Mouse (Mus musculus): Measurements from ENCODE around the gene Ggcx. TPM values are rescaled to one million over a fixed set of nuclear protein-coding genes. Genes with fewer than 3 reads are reported as not detected.

The Ggcx gene
- polyA plus RNA-seq, 1 experiment from 2014 or later: 42.6 TPM

DNA sequence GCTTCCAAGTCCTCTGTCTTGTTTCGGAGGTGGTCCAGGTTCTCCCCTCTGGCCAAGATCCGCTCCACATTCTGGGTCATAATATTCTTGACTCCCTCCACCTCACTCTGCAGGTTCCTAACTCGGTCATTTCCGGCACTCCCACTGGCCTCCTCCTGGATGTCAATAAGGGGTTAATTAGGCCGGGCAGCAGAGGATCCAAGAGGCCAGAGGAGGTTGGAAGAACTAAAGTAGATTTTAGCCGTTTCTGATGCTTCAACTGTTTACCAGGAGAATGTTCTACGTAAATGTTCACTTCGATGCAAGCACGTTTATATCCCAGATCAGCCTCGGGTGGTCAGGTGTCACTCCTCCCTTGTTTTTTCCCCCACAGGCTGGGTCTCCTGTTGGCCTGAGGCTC is 25.8 kb upstream of the Ggcx start:
- no peak overlapping the region for H3K9ac ChIP-seq
- no peaks in the 10 kb centered on the region for H3K9me3 ChIP-seq (replicated peaks)
- WGBS: 66% methylated on average over 10 of the region's 10 CpGs
- ATAC-seq (ENCODE audit: insufficient number of reproducible peaks, low FRiP score, low TSS enrichment, low read depth): no peak
- peaks cover 38% of the 10 kb centered on the region for H3K4me1 ChIP-seq
- H3K36me3 ChIP-seq: peaks cover 26% of the 10 kb centered on the region
- no peaks in the 10 kb centered on the region for H3K27me3 ChIP-seq
- H3K4me3 ChIP-seq (replicated peaks): no peak overlapping the region
- no peak overlapping the region for H3K27ac ChIP-seq (replicated peaks)
- no peak overlapping the region for H3K4me2 ChIP-seq (replicated peaks)

DNA sequence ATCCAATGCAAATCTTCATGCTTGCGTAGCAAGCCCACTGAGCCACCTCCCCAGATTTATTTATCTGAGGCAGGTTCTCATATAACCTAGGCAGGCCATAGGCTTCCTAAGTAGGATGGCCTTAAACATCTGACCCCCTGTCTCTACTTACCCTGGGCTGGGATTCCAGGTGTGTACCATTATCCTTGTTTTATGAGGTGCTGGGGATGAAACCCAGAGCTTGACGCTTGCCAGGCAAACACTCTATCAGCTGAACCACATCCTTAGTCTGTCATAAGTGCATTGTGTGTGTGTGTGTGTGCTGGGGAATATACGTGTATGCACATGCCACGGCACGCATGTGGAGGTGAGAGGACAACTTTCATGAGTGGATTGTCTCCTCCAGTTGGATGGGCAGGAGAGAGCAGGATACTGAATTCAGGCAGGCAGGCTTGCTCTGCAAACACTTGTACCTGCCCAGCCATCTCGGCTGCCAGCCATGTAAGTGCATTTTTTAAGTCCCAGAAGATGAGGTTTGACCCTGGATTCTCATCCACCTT is 25.2 kb upstream of the Ggcx start:
- Histone ChIP-seq H3K4me1 (peaks cover 38% of the 10 kb centered on the region), H3K4me2 (replicated peaks) (peak overlapping the region; percentile 73), H3K27me3 (no peaks in the 10 kb centered on the region), H3K27ac (replicated peaks) (peak overlapping the region; percentile 96; the same call in 1 of the 2 replicates), H3K9me3 (replicated peaks) (no peaks in the 10 kb centered on the region), H3K9ac (no peak overlapping the region), H3K4me3 (replicated peaks) (peak overlapping the region; percentile 62), H3K36me3 (peaks cover 26% of the 10 kb centered on the region)
- ATAC-seq (ENCODE audit: insufficient number of reproducible peaks, low FRiP score, low TSS enrichment, low read depth): no peak
- WGBS: 79% methylated on average over 6 of the region's 6 CpGs

DNA sequence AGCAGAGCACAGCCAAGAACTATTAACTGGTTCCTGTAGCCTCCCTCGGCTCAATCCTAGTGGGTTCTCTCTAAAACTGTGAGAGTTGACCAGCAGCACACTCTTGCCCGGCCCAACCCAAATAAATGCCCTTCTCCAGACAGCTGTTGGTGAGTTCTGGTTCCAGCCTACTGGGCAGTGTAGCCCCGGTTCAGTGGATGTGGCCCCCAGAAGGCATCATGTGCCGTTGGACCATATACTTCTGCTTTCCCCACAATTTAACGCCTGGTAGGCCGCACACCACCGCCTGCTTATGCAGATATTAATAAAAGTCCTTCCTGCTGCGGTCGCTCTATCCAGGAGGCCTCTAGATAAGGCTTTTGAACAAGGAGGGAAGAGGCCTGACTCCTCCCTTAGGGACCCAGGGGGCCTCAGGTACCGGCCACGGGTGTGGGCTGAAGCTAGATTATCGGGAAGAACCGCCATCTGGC is 24.6 kb upstream of the Ggcx start:
- Histone ChIP-seq H3K27me3 (no peaks in the 10 kb centered on the region), H3K9ac (peak overlapping the region; percentile 65), H3K4me2 (replicated peaks) (peak overlapping the region; percentile 73), H3K27ac (replicated peaks) (peak overlapping the region; percentile 96), H3K4me1 (peaks cover 38% of the 10 kb centered on the region), H3K36me3 (peaks cover 25% of the 10 kb centered on the region), H3K4me3 (replicated peaks) (peak overlapping the region; percentile 62), H3K9me3 (replicated peaks) (no peaks in the 10 kb centered on the region)
- 20% methylated on average over 13 of the region's 13 CpGs for WGBS
- ATAC-seq (ENCODE audit: insufficient number of reproducible peaks, low FRiP score, low TSS enrichment, low read depth): no peak

DNA sequence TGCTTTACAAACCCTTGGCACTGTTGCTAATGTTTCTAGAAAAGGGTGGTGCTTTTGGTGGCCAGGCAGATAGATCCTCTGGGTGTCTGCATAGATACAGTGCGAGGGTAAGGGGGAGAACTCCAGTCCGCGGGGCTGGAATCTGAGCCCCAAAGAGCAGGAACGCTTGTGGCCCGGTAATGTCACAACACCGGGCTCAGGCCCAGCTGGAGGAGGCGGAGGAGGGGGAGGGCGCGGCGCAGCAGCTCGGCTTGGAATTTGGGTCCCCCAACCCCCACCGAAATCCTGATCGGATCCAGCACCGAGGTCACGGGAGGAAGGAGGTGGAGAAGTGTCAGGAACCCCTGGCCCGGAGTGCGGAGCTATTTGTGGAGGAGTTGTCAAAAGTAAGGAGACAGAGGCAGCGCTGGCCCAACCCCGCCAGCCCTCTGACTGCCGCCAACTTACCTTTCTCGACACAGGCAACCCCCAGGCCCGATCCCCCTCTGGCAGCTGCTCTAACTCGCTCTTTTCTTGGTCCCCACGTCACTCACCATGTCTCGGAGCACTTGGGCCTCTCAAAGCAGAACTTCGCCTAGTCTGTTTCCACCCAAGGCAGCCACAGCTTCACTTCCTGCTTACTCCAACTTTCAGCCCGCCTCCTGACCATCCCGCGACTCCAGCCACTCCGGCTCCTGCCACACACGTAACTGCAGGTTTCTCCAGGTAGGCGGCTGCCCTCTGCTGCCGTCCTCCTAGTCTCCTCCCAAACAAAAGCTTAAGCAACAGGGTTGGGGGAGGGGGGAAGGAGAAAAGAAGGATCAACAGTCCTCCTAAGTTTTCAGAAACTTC is 24.0 kb upstream of the Ggcx start, which contains the start of gene Vamp8:
TSS of gene Vamp8 (minus strand) at position 763 of the 831 bp plus-strand sequence.
- H3K36me3 ChIP-seq: peaks cover 18% of the 10 kb centered on the region
- peak; percentile 75 for ATAC-seq (ENCODE audit: insufficient number of reproducible peaks, low FRiP score, low TSS enrichment, low read depth)
- H3K4me3 ChIP-seq (replicated peaks): peak within 1 kb of the TSS; percentile 62
- peaks cover 38% of the 10 kb centered on the region for H3K4me1 ChIP-seq
- H3K4me2 ChIP-seq (replicated peaks): peak within 1 kb of the TSS; percentile 73
- no peaks in the 10 kb centered on the region for H3K9me3 ChIP-seq (replicated peaks)
- no peaks in the 10 kb centered on the region for H3K27me3 ChIP-seq
- H3K9ac ChIP-seq: peak within 1 kb of the TSS; percentile 65
- H3K27ac ChIP-seq (replicated peaks): peak within 1 kb of the TSS; percentile 96
- 2% methylated on average over 33 of the region's 33 CpGs for WGBS

DNA sequence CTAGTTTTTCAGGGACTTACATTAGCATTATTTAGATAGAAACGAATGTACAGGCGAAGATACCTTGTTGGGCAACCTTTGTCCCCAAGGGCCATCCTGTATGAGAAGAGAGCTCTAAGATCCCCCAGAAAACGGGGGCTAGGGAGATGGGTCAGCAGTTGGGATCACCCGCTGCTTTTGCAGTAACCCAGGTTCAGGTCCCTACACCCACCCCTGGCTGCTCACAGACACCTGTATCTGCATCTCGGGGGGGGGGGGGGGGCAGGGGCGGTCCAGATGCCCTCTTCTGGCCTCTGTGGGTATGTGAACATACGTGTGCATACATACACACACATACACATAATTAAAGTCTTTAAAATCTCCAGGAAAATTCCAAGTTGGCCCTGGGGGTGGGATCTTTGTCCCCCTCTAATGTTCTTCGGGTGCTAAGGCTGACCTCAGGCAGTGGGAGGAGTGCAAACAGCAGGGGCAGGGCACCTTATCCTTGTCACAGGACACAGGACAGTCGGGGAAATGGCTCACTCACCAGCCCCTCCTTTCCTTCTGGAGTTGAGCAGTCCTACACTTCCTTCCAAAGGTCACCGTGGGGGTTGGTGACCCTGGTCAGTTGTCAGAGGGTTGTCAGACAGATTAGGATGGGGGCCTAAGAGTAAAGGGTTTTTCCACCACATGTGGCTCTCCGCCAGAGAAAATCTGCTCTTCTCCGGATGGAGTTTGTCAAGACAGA is 23.1 kb upstream of the Ggcx start:
- no peaks in the 10 kb centered on the region for H3K27me3 ChIP-seq
- H3K27ac ChIP-seq (replicated peaks): peak overlapping the region; percentile 96
- H3K9me3 ChIP-seq (replicated peaks): no peaks in the 10 kb centered on the region
- peak overlapping the region; percentile 73 for H3K4me2 ChIP-seq (replicated peaks)
- ATAC-seq (ENCODE audit: insufficient number of reproducible peaks, low FRiP score, low TSS enrichment, low read depth): 0 out of 2 replicates have a peak, but pooled peaks have one; percentile 9
- WGBS: 18% methylated on average over 12 of the region's 12 CpGs
- H3K4me1 ChIP-seq: peaks cover 38% of the 10 kb centered on the region
- H3K36me3 ChIP-seq: peaks cover 12% of the 10 kb centered on the region
- H3K4me3 ChIP-seq (replicated peaks): peak overlapping the region; percentile 62
- H3K9ac ChIP-seq: peak overlapping the region; percentile 65; the same call in 1 of the 2 replicates

DNA sequence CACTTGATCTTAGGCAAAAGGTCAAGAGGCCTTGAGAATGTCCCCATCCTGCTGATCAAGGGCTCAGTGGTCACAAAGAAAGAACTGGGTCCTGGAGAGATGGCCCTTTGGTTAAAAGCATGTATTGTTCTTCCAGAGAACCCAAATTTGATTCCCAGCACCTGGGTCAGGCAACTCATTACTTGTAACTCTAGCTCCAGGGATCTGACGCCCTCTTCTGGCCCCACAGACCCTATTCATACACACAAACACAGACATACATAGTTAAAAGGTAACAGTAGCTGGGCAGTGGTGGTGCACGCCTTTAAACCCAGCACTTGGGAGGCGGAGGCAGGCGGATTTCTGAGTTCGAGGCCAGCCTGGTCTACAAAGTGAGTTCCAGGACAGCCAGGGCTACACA is 21.8 kb upstream of the Ggcx start:
- no peaks in the 10 kb centered on the region for H3K27me3 ChIP-seq

DNA sequence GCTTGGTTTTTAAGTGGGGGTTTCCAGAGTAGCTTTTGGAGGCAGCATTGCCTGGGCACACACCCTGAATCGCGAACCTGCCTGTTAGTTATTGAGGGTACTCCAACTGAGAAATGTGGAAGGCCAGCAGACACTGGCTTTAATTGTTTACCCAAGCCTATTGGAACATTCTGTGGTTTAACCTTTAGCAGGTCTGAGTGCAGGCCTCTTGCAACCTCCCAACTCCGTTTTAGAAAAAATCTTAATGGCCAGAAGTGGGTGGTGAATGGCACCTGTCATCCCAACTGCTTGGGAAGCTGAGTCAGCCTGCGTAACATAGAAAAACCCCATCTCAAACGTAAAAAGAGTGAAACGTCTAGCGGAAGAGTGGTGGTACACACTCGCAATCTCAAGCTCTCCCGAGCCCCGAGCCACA is 17.3 kb upstream of the Ggcx start:
- Histone ChIP-seq H3K27ac (replicated peaks) (no peak overlapping the region), H3K4me2 (replicated peaks) (no peak overlapping the region), H3K4me3 (replicated peaks) (no peak overlapping the region), H3K27me3 (no peaks in the 10 kb centered on the region), H3K4me1 (no peaks in the 10 kb centered on the region), H3K36me3 (no peaks in the 10 kb centered on the region), H3K9ac (no peak overlapping the region), H3K9me3 (replicated peaks) (no peaks in the 10 kb centered on the region)
- 78% methylated on average over 10 of the region's 10 CpGs for WGBS
- no peak for ATAC-seq (ENCODE audit: insufficient number of reproducible peaks, low FRiP score, low TSS enrichment, low read depth)

More for the DNA sequence above, 21.8 kb upstream of the Ggcx start:
- Histone ChIP-seq H3K4me1 (peaks cover 38% of the 10 kb centered on the region), H3K36me3 (0 out of 2 replicates have a peak, but pooled peaks cover 6% of the 10 kb centered on the region), H3K4me2 (replicated peaks) (no peak overlapping the region), H3K27ac (replicated peaks) (no peak overlapping the region), H3K4me3 (replicated peaks) (no peak overlapping the region), H3K9me3 (replicated peaks) (no peaks in the 10 kb centered on the region), H3K9ac (no peak overlapping the region)
- 89% methylated on average over 5 of the region's 5 CpGs for WGBS
- no peak for ATAC-seq (ENCODE audit: insufficient number of reproducible peaks, low FRiP score, low TSS enrichment, low read depth)

DNA sequence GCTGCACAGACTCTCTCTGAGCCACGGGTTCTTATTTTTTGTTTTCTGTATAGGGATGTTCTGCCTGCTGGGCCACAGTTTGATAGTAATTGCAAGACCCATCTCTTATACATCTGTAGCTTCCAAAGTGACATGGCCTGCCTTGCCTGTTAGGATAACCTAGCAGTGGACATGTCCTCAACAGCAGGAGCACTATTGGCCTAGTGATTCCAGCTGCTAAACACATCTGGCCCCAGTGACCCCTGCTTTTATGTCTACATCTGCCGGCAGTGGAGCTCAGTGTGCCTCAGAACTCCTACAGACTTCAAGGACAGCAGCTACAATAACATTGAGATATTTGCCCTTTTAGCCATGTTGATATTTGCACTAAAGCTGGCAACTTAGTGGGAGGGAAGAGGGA is 14.1 kb upstream of the Ggcx start:
- Histone ChIP-seq H3K9ac (no peak overlapping the region), H3K4me1 (no peaks in the 10 kb centered on the region), H3K36me3 (no peaks in the 10 kb centered on the region), H3K4me2 (replicated peaks) (no peak overlapping the region), H3K27ac (replicated peaks) (no peak overlapping the region), H3K27me3 (no peaks in the 10 kb centered on the region), H3K4me3 (replicated peaks) (no peak overlapping the region), H3K9me3 (replicated peaks) (no peaks in the 10 kb centered on the region)
- ATAC-seq (ENCODE audit: insufficient number of reproducible peaks, low FRiP score, low TSS enrichment, low read depth): no peak
- 66% methylated on average over 2 of the region's 2 CpGs for WGBS

DNA sequence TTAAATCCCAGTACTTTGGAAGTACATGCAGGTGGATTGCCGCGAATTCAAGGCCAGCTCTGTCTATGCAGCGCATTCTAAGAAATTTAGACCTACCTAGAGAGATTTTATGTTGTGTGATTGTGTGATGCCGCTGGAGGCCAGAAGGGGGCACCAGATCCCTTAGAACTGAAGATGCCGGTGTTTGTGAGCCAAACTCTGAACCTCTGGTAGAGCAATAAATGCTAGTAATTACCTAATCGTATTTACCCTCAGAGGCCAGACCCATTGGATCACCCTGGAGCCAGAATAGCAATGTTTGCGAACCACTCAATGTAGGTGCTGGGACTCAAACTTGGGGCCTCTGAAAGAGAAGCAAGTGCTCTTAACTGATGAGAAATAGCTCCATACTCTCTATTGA is 12.2 kb upstream of the Ggcx start:
- Histone ChIP-seq H3K4me2 (replicated peaks) (no peak overlapping the region), H3K27me3 (no peaks in the 10 kb centered on the region), H3K4me3 (replicated peaks) (no peak overlapping the region), H3K27ac (replicated peaks) (no peak overlapping the region), H3K9ac (no peak overlapping the region), H3K9me3 (replicated peaks) (no peaks in the 10 kb centered on the region), H3K36me3 (no peaks in the 10 kb centered on the region), H3K4me1 (no peaks in the 10 kb centered on the region)
- no peak for ATAC-seq (ENCODE audit: insufficient number of reproducible peaks, low FRiP score, low TSS enrichment, low read depth)
- 19% methylated on average over 7 of the region's 7 CpGs for WGBS

DNA sequence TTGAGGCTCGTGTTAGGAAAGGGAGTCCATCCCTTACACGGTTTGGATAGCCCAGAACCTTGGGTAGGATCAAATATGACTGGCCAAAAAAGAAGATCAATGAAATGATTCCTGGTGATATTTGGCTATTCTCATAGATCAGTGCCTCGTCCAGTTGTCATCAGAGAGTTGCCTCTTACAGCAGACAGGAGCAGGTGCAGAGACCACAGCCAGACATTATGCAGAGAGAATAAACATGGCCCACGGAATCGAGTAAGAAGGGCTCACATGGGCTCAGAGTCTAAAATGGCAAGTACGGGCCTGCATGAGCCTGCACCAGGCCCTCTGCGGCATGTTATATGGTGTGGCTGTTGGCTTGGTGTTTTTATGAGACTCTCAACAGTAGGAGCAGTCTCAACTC is 8.8 kb upstream of the Ggcx start:
- H3K9me3 ChIP-seq (replicated peaks): no peaks in the 10 kb centered on the region
- no peaks in the 10 kb centered on the region for H3K27me3 ChIP-seq
- no peaks in the 10 kb centered on the region for H3K4me1 ChIP-seq
- H3K36me3 ChIP-seq: no peaks in the 10 kb centered on the region
- no peak overlapping the region for H3K27ac ChIP-seq (replicated peaks)
- 63% methylated on average over 7 of the region's 7 CpGs for WGBS
- ATAC-seq (ENCODE audit: insufficient number of reproducible peaks, low FRiP score, low TSS enrichment, low read depth): no peak
- H3K4me3 ChIP-seq (replicated peaks): no peak overlapping the region
- H3K9ac ChIP-seq: no peak overlapping the region
- H3K4me2 ChIP-seq (replicated peaks): no peak overlapping the region

DNA sequence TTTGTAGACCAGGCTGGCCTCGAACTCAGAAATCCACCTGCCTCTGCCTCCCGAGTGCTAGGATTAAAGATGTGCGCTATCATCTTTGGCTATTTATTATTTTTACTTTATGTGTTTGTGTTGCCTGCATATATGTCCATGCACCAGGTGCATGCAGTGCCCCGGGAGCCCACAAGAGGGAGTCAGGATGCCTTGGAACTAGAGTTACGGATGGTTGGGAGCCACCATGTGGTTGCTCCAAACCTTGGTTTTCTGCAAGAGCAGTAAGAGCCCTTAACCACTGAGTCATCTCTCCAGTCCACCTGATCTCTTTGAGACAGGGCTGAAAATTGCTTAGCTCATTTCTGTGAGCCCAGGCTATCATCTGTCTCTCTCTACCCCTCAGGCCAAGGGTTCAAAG is 7.0 kb upstream of the Ggcx start:
- WGBS: 3% methylated on average over 5 of the region's 5 CpGs
- Histone ChIP-seq H3K27me3 (no peaks in the 10 kb centered on the region), H3K9me3 (replicated peaks) (no peaks in the 10 kb centered on the region), H3K4me1 (no peaks in the 10 kb centered on the region), H3K27ac (replicated peaks) (no peak overlapping the region), H3K4me3 (replicated peaks) (no peak overlapping the region), H3K36me3 (no peaks in the 10 kb centered on the region), H3K4me2 (replicated peaks) (no peak overlapping the region), H3K9ac (no peak overlapping the region)
- 0 out of 2 replicates have a peak, but pooled peaks have one; percentile 39 for ATAC-seq (ENCODE audit: insufficient number of reproducible peaks, low FRiP score, low TSS enrichment, low read depth)
